Mouse (Mus musculus) spleen, adult 12 weeks (tissue): ENCODE data around the gene Psma5.

Experiments
- DNase-seq: peaks from one replicate; pipeline ENCODE4 v3.0.0; 2022; ENCODE audit warnings: low spot score

The Psma5 gene

GRCm38 (mm10) chr3:108282401-108283240, 25.9 kb downstream of the Psma5 start:
- DNase-seq = no peak

- no peak for DNase-seq
These were observed 26.5 kb downstream of the Psma5 start for GRCm38 (mm10) chr3:108283241-108283561.

- peak; percentile 14 for DNase-seq
These were observed 27.3 kb downstream of the Psma5 start, which contains the start of gene Sort1 for GRCm38 (mm10) chr3:108283781-108284601. TSS of gene Sort1 (plus strand) at chr3:108284082.

GRCm38 (mm10) chr3:108285078-108285711, 28.5 kb downstream of the Psma5 start:
- DNase-seq = no peak

GRCm38 (mm10) chr3:108286671-108287439, 30.1 kb downstream of the Psma5 start:
- no peak for DNase-seq

GRCm38 (mm10) chr3:108287811-108288805, 31.4 kb downstream of the Psma5 start:
- DNase-seq = no peak

- DNase-seq = no peak
These were observed 32.8 kb downstream of the Psma5 start for GRCm38 (mm10) chr3:108289311-108290130.

- DNase-seq = no peak
These were observed 34.5 kb downstream of the Psma5 start for GRCm38 (mm10) chr3:108291036-108291799.

GRCm38 (mm10) chr3:108294398-108294797, 37.7 kb downstream of the Psma5 start:
- no peak for DNase-seq

GRCm38 (mm10) chr3:108295379-108296219, 38.9 kb downstream of the Psma5 start:
- DNase-seq = no peak

GRCm38 (mm10) chr3:108296220-108297049, 39.7 kb downstream of the Psma5 start:
- peak; percentile 12 for DNase-seq

GRCm38 (mm10) chr3:108297050-108297419, 40.3 kb downstream of the Psma5 start:
- DNase-seq = no peak

- no peak for DNase-seq
These were observed 41.2 kb downstream of the Psma5 start for GRCm38 (mm10) chr3:108297603-108298553.

- no peak for DNase-seq
These were observed 43.8 kb downstream of the Psma5 start for GRCm38 (mm10) chr3:108300455-108301030.

GRCm38 (mm10) chr3:108303683-108304082, 47.0 kb downstream of the Psma5 start:
- no peak for DNase-seq

- no peak for DNase-seq
These were observed 48.0 kb downstream of the Psma5 start for GRCm38 (mm10) chr3:108304747-108305146.
